Mouse (Mus musculus) forebrain, embryonic 14.5 days (tissue): ENCODE measurements around the gene Cmc2. TPM values are rescaled to one million over a fixed set of nuclear protein-coding genes. Genes with fewer than 3 reads are reported as not detected.

Experiments
- ATAC-seq: fragments of 200-750 bp; cut with Nextera tagmentation; 2 replicates; pipeline ENCODE4 v1.8.0; 2017; ENCODE audit warnings: mild to moderate bottlenecking, moderate library complexity
- DNase-seq: peaks from one replicate; pipeline ENCODE4 v3.0.0-alpha.2; 2015; ENCODE audit warnings: low spot score
- H3K27ac ChIP-seq: fragments of 300-500 bp; sonication (generic); 2 replicates; pipeline ENCODE4 v1.5.1; 2014; ENCODE audit warnings: low read depth, mild to moderate bottlenecking, control low read depth, low read length, moderate library complexity
- H3K27me3 ChIP-seq: fragments of 300-500 bp; sonication (generic); replicated peaks from 2 replicates; pipeline ENCODE4 v1.6.1; 2014; ENCODE audit warnings: low read length, control low read depth, mixed read lengths; ENCODE audit not compliant: control insufficient read depth, insufficient read depth
- H3K36me3 ChIP-seq: fragments of 300-500 bp; sonication (generic); 2 replicates; pipeline ENCODE4 v1.6.1; 2014; ENCODE audit warnings: low read length, control low read depth; ENCODE audit not compliant: control insufficient read depth, insufficient read depth
- H3K4me1 ChIP-seq: fragments of 300-500 bp; sonication (generic); 2 replicates; pipeline ENCODE4 v1.6.1; 2014; ENCODE audit warnings: antibody characterized with exemption, low read length, control low read depth; ENCODE audit not compliant: control insufficient read depth, insufficient read depth
- H3K4me2 ChIP-seq: fragments of 300-500 bp; sonication (generic); 2 replicates; pipeline ENCODE4 v1.6.1; 2014; ENCODE audit warnings: mild to moderate bottlenecking, control low read depth, low read length
- H3K4me3 ChIP-seq: fragments of 300-500 bp; sonication (generic); 2 replicates; pipeline ENCODE4 v1.5.1; 2014; ENCODE audit warnings: low read depth, low read length, control low read depth
- H3K9ac ChIP-seq: fragments of 300-500 bp; sonication (generic); 2 replicates; pipeline ENCODE4 v1.6.1; 2014; ENCODE audit warnings: mild to moderate bottlenecking, low read length, control low read depth, moderate library complexity
- H3K9me3 ChIP-seq: fragments of 300-500 bp; sonication (generic); replicated peaks from 2 replicates; pipeline ENCODE4 v1.6.1; 2016; ENCODE audit warnings: low read length, control low read depth, mixed read lengths; ENCODE audit not compliant: control insufficient read depth
- WGBS: fragments of 180-500 bp; shearing (Covaris S2); extraction: QIAGEN DNeasy Blood & Tissue Kit; methylation state at CpG from one replicate; pipeline ENCODE4 v1.1.7; 2014; 5-methylcytosine and 5-hydroxymethylcytosine counted together
- polyA plus RNA-seq: library from polyadenylated mRNA; unstranded; fragments of >200 nt; fragmentation: Nextera tagmentation; extraction: Ambion mirVana; gene quantifications from 2 replicates; pipeline ENCODE4 v1.2.1, GENCODE M21; 2014

Gene Cmc2
- polyA plus RNA-seq, 1 experiment from 2014 or later: 52.6 TPM

DNA sequence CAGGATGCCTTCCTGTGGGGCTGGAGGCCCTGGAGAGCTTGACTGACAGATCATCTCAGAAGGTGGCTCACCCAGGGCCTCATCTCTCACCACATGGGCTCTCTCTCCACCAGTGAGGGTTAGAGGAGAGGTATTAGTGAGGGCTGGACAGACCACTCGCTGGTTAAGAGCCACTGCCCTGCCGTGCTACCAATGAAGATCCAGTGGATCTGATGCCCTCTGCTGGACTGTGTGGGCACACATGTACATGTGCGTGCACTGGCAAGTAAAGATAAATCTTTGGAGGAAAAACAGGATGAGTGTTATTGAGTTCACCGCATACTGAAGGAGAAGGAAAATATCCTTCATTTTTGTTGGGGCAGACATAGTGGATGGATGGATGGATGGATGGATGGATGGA, 52.6 kb downstream of the Cmc2 start:
- H3K4me2 ChIP-seq: no peak overlapping the region
- peak; percentile 67 for DNase-seq
- 45% methylated on average over 4 of the region's 4 CpGs for WGBS
- no peak overlapping the region for H3K4me3 ChIP-seq
- no peaks in the 10 kb centered on the region for H3K36me3 ChIP-seq
- no peak overlapping the region for H3K27ac ChIP-seq
- H3K9ac ChIP-seq: no peak overlapping the region
- no peaks in the 10 kb centered on the region for H3K9me3 ChIP-seq
- no peak; the same call in 1 of the 2 replicates for ATAC-seq
- H3K27me3 ChIP-seq: no peaks in the 10 kb centered on the region
- no peaks in the 10 kb centered on the region for H3K4me1 ChIP-seq

DNA sequence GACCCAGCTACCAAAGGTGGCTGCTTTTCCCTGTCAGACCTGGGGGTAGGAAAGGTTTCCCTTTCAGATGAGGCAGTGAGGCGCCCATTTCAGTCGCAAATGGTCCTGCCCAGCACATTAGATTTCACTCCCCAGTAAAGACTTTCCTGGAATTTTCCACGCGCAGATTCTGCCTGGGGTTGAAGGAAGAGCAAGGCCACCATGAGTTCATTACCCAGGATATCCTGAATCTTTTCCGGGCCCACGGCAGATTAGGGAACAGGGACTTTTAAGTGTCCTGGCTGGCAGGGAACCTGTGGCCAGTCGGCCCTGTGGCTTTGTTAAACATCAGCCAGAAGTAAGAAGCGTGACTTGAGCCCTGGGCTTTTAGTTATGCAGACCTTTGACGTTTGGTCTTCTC, 53.9 kb downstream of the Cmc2 start:
- Histone ChIP-seq H3K36me3 (no peaks in the 10 kb centered on the region), H3K9me3 (no peaks in the 10 kb centered on the region), H3K27ac (no peak overlapping the region), H3K4me2 (no peak overlapping the region), H3K4me3 (no peak overlapping the region), H3K27me3 (0 out of 2 replicates have a peak, but pooled peaks cover under 1% of the 10 kb centered on the region), H3K4me1 (no peaks in the 10 kb centered on the region), H3K9ac (no peak overlapping the region)
- DNase-seq (no peak), ATAC-seq (no peak)
- WGBS: 77% methylated on average over 9 of the region's 9 CpGs

GRCm38 (mm10) chr8:116866118-116866903, 54.9 kb downstream of the Cmc2 start:
- WGBS: 68% methylated on average over 13 of the region's 13 CpGs
- H3K4me1 ChIP-seq: no peaks in the 10 kb centered on the region
- ATAC-seq (no peak), DNase-seq (no peak)
- H3K9ac ChIP-seq: no peak overlapping the region
- no peak overlapping the region for H3K4me3 ChIP-seq
- H3K27me3 ChIP-seq: 0 out of 2 replicates have a peak, but pooled peaks cover 4% of the 10 kb centered on the region
- H3K9me3 ChIP-seq: no peaks in the 10 kb centered on the region
- H3K27ac ChIP-seq: no peak overlapping the region
- no peaks in the 10 kb centered on the region for H3K36me3 ChIP-seq
- H3K4me2 ChIP-seq: no peak overlapping the region

DNA sequence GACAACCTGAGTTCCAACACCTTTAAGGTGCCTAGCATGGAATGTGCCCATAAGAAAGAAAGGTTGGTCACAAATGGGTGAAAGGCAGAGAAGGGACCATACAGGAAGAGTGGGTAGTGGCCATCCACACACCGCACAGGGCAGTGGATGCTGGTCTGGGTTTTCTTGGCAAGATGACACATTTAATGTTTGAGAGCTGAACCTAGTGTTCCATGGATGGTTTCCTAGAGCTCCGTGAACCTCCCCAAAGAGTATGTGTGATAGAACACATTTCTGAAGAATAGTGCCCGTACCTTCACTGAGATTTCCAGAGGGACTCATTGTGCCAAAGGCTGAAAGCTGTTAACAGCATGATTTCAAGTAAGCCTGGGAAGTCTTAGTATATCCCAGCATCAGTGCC, 56.7 kb downstream of the Cmc2 start:
- Histone ChIP-seq H3K9me3 (no peaks in the 10 kb centered on the region), H3K4me2 (no peak overlapping the region), H3K9ac (no peak overlapping the region), H3K4me3 (no peak overlapping the region), H3K4me1 (no peaks in the 10 kb centered on the region), H3K27ac (no peak overlapping the region), H3K27me3 (0 out of 2 replicates have a peak, but pooled peaks cover 4% of the 10 kb centered on the region), H3K36me3 (no peaks in the 10 kb centered on the region)
- DNase-seq: no peak
- 91% methylated on average over 3 of the region's 3 CpGs for WGBS
- no peak for ATAC-seq

DNA sequence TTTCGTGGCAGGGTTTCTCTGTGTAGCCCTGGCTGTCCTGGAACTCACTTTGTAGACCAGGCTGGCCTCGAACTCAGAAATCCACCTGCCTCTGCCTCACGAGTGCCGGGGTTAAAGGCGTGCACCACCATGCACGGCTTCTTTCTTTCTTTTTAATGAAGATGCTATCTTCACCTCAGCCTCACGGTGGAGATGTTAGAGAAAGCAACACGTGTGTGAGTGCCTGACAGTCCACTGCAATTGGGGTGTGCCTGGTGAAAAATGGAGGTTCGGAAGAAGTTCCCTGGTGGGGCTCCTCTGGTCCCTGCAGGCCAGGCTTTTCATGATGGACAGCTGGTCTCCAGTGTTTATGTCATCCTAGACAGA, 57.2 kb downstream of the Cmc2 start:
- Histone ChIP-seq H3K36me3 (no peaks in the 10 kb centered on the region), H3K9me3 (no peaks in the 10 kb centered on the region), H3K27me3 (0 out of 2 replicates have a peak, but pooled peaks cover 4% of the 10 kb centered on the region), H3K4me1 (no peaks in the 10 kb centered on the region), H3K4me3 (no peak overlapping the region), H3K27ac (no peak overlapping the region), H3K4me2 (no peak overlapping the region), H3K9ac (no peak overlapping the region)
- ATAC-seq (no peak), DNase-seq (no peak)
- WGBS: 66% methylated on average over 9 of the region's 9 CpGs

GRCm38 (mm10) chr8:116863357-116864021, 57.8 kb downstream of the Cmc2 start:
- H3K4me3 ChIP-seq: peak overlapping the region; percentile 21
- H3K9ac ChIP-seq: peak overlapping the region; percentile 45; the same call in 1 of the 2 replicates
- peak; percentile 83 for DNase-seq
- H3K4me2 ChIP-seq: peak overlapping the region; percentile 54
- no peak overlapping the region for H3K27ac ChIP-seq
- H3K27me3 ChIP-seq: 0 out of 2 replicates have a peak, but pooled peaks cover 4% of the 10 kb centered on the region
- no peaks in the 10 kb centered on the region for H3K36me3 ChIP-seq
- peak; percentile 68 for ATAC-seq
- H3K4me1 ChIP-seq: no peaks in the 10 kb centered on the region
- H3K9me3 ChIP-seq: no peaks in the 10 kb centered on the region
- WGBS: 4% methylated on average over 30 of the region's 30 CpGs

DNA sequence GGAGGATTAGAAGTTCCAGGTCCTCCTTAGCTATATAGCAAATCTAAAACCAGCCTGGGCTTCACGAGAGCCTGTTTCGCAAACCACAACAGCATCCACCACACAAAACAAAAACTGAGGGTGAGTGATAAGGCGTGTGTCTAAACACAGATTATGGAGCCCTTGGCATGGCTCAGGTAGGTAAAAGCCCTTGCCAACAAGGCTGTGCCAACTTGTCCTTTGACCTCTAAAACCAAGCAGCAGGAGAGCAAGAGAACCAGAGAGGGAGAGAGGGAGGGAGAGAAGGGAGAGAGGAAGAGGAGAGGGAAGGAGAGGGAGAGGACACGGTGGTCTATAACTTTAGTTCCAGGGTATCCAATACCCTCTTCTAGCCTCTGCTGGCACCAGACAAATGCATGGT, 59.1 kb downstream of the Cmc2 start:
- H3K4me2 ChIP-seq: no peak overlapping the region
- H3K27ac ChIP-seq: no peak overlapping the region
- 0 out of 2 replicates have a peak, but pooled peaks cover 4% of the 10 kb centered on the region for H3K27me3 ChIP-seq
- H3K4me3 ChIP-seq: no peak overlapping the region
- DNase-seq (no peak), ATAC-seq (no peak)
- no peaks in the 10 kb centered on the region for H3K4me1 ChIP-seq
- H3K9ac ChIP-seq: no peak overlapping the region
- 83% methylated on average over 4 of the region's 4 CpGs for WGBS
- H3K36me3 ChIP-seq: no peaks in the 10 kb centered on the region
- H3K9me3 ChIP-seq: no peaks in the 10 kb centered on the region

DNA sequence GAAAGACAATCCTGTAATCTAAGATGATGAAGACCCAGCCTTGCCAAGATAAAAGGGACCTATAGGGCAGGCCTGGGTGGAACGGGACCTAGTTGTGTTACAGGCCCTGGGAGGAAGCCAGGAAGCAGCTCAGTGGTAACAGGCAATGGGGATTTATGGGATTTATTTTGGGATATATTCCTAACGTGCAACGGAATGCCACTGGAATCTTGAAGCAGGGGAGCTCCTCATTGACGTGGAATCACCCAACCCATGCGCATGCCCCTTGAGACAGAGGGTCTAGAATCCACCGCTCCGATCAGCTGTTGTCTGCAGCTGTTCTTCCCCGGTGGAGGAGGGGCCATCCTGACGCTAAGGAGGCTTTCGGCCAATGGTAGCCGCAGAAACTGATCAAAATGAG, 69.2 kb downstream of the Cmc2 start:
- H3K9ac ChIP-seq: no peak overlapping the region
- H3K27me3 ChIP-seq: no peaks in the 10 kb centered on the region
- ATAC-seq (no peak), DNase-seq (no peak)
- no peak overlapping the region for H3K4me3 ChIP-seq
- H3K27ac ChIP-seq: no peak overlapping the region
- no peaks in the 10 kb centered on the region for H3K4me1 ChIP-seq
- no peak overlapping the region for H3K4me2 ChIP-seq
- H3K9me3 ChIP-seq: no peaks in the 10 kb centered on the region
- 88% methylated on average over 11 of the region's 11 CpGs for WGBS
- H3K36me3 ChIP-seq: no peaks in the 10 kb centered on the region

- DNase-seq (no peak), ATAC-seq (no peak)
- Histone ChIP-seq H3K9me3 (no peaks in the 10 kb centered on the region), H3K27ac (no peak overlapping the region), H3K36me3 (no peaks in the 10 kb centered on the region), H3K4me2 (no peak overlapping the region), H3K9ac (no peak overlapping the region), H3K27me3 (no peaks in the 10 kb centered on the region), H3K4me3 (no peak overlapping the region), H3K4me1 (no peaks in the 10 kb centered on the region)
- 83% methylated on average over 3 of the region's 3 CpGs for WGBS
These were observed 73.2 kb downstream of the Cmc2 start for GRCm38 (mm10) chr8:116848042-116848441.
